Mouse (Mus musculus): ENCODE results near the gene Auts2. TPM values are rescaled to one million over a fixed set of nuclear protein-coding genes. Genes with fewer than 3 reads are reported as not detected.

Auts2 gene
- polyA plus RNA-seq, 1 experiment: not detected

- TF ChIP-seq GATA1 (IDR thresholded peaks at IDR 0.05; ENCODE audit: low read length): no peak
Measured at GRCm38 (mm10) chr5:132479227-132479857, 63.8 kb downstream of the Auts2 start.

GRCm38 (mm10) chr5:132477533-132477932 is 65.6 kb downstream of the Auts2 start:
- no peak for TF ChIP-seq GATA1 (IDR thresholded peaks at IDR 0.05; ENCODE audit: low read length)

GRCm38 (mm10) chr5:132472905-132473321 is 70.2 kb downstream of the Auts2 start:
- no peak for TF ChIP-seq GATA1 (IDR thresholded peaks at IDR 0.05; ENCODE audit: low read length)

DNA sequence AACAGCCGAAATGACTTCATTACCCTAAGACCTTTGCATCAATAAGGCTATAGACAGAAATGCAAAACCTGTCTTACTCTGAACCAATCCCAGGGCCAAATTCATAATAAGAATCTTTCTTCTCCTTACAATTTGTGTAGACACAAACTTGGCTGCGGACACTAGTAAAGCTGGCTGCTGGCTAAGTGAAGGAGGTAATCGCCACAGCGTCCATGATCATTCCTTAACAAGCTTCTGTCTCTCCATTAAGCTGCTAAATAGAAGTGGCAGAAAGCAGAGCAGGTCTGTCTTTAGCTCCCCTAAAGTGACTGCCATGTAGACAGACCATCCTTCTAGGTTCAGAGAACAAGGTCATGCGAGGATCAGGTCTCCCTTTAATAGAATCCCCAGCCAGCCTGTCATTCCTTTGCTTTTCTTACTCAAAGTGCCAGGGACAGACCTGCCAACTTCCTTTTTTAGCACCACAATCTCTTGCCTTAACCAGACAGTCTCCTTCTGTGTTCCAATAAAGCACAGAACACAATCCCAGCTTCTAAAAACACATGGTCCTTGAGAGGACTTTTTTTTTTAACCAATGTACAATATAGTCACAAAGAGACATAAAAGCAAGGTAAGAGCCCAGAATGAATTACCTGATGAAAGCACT is 70.8 kb downstream of the Auts2 start:
- no peak for TF ChIP-seq GATA1 (IDR thresholded peaks at IDR 0.05; ENCODE audit: low read length)

- TF ChIP-seq GATA1 (IDR thresholded peaks at IDR 0.05; ENCODE audit: low read length): no peak
Measured at GRCm38 (mm10) chr5:132467364-132467743, 75.8 kb downstream of the Auts2 start.

DNA sequence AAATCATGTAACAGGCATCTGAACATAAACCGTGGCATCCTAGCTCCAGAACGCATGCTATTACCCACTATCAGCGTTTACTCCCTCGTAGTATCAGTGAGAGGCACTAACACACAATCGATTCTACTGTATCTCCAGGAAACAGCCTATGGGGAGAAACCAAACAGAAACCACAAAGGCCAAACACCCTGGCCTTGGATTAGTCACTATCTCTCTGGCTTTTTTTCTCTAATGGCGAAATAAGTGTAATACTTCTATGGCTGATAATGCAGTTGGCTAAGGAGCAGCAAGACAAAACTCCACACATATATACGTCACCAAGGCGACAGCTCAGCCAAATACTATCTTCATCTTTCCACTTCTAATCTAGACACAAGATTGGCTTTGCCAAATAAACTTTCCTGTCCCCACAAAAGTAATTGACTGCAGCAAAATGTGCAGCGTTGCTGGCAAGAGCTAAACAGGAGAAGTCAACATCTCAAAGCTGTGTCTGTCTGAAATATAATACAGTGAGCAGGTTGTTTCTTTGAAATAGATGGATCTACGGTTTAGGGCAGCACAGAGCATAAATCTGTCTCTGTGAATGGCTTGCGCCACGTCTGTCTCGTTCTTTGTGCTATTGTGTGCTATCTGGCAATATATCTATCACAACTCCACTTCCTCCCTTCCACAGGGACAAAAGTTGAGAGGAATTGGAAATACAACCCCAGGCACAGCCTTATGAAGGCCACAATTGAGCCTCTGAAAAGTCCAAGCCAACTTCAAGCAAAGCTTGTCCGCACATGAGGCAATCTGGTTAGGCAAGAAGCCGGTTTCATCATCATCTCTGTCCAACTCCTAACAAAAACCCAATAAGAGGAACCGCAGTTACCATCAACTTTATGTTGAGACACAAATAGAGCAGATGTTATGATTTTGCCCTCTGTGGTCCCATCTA is 76.4 kb downstream of the Auts2 start:
- peak; percentile 88 for TF ChIP-seq GATA1 (IDR thresholded peaks at IDR 0.05; ENCODE audit: low read length)

- TF ChIP-seq GATA1 (IDR thresholded peaks at IDR 0.05; ENCODE audit: low read length): no peak
Measured at GRCm38 (mm10) chr5:132462560-132462959, 80.6 kb downstream of the Auts2 start.

DNA sequence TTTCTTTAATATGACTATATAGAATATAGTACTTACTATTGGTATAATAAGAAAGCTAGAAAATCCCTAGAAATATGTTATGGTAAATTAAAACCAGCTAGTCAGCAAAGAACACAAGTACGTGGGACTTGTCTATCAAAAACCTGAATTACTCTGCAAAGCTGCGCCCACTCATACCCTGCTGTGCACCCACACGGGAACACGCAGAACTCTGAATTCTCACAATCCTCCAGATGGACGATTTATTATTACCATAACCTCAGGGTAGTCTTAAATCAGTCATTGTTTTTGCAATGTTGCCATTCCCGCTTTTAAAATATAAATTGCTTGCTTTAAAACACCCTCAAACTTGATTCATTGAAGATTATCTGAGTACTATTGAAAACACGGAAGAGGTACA is 84.6 kb downstream of the Auts2 start:
- no peak for TF ChIP-seq GATA1 (IDR thresholded peaks at IDR 0.05; ENCODE audit: low read length)

GRCm38 (mm10) chr5:132452381-132452780 is 90.8 kb downstream of the Auts2 start:
- TF ChIP-seq GATA1 (IDR thresholded peaks at IDR 0.05; ENCODE audit: low read length): no peak

DNA sequence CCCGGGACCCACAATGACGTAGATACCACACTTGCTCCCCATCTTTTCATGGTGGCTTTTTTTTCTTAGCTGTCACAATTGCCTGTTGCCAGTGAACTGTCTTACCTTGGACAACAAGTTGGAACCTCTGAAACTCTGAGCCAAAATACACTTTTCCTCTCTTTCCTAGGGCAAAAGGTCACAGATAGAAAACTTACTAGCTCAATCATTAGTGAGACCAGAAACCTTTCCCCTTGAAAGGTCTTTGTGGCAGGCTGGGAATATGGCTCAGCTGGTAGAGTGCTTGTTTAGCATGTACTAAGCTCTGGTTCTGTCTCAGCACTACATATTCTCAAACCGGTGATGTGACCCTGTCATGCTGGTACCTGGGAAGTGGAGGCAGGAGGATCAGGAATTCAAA is 93.1 kb downstream of the Auts2 start:
- no peak for TF ChIP-seq GATA1 (IDR thresholded peaks at IDR 0.05; ENCODE audit: low read length)

DNA sequence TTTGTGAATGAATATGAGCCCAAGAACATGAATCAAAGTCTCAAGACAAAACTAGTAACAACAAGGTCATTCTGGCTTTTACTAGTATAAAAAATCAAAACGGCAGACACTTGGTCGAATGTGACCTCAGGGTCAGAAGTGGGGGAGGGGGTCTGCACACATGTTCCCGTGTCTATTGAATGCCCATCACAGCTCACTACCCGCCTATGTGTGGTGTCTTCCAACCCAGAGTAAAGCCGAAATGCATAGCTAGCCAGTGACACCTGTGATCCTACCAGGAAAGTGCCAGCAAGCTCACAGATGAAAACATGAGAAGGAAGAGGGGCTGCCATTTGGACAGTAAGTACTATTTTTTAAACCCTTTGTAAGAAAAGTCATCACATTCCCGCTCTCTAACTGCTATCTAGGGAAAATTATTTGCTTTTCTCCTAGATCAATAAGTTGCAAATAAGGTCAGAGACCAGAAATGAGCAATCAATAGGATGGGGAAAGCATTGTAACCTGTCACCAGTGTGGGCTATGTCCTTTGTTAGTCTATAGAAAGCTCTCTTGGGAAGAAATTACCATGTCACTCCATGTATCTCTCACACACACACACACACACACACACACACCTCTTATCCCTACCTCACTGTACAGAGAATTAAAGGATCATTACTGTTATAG is 94.6 kb downstream of the Auts2 start:
- no peak for TF ChIP-seq GATA1 (IDR thresholded peaks at IDR 0.05; ENCODE audit: low read length)

GRCm38 (mm10) chr5:132445213-132445954 is 97.8 kb downstream of the Auts2 start:
- TF ChIP-seq GATA1 (IDR thresholded peaks at IDR 0.05; ENCODE audit: low read length): no peak

DNA sequence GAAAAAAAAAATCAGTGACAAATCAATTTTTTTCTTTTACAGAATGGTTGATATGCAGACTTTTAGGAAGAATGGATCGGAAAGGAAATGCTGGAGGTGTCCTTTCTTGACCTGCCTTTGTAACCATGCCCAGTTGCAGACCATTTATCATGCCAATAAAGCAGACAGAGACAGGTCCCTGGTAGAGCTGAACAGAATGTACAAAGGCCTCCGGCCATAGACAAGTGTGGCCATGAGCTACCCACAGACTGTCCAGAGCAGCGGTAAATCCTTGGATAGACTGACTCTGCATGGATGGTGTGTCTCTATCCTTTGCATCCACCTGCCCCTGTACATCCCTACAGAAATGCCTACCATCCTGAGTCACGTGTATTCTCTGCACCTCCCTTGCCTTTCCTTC is 100.2 kb downstream of the Auts2 start:
- TF ChIP-seq GATA1 (IDR thresholded peaks at IDR 0.05; ENCODE audit: low read length): no peak

- no peak for TF ChIP-seq GATA1 (IDR thresholded peaks at IDR 0.05; ENCODE audit: low read length)
Measured at GRCm38 (mm10) chr5:132438414-132438813, 104.7 kb downstream of the Auts2 start.

DNA sequence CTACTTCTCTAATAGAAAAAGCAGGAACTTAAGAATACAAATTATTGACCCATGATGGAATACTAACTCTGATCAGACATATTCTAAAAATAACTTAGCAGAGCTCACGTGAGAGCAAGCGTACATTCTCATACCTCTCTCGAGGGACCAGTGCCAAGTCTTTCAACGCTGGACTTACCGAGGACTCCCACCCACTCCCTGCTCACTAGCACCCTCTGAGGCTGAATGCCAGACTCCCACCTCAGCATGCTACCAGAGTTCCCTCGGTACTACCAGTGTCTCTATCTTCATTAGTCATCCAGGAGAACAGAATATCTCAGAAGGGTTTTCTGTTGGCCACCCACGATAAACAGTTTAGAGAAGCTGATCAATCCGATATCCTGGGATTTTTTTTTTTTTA is 105.2 kb downstream of the Auts2 start:
- TF ChIP-seq GATA1 (IDR thresholded peaks at IDR 0.05; ENCODE audit: low read length): no peak
